ENCODE assay signal across 32 mouse cellular contexts in genomic region chr9:120151906-120152399, GRCm38 (mm10). TPM values are rescaled to one million over a fixed set of nuclear protein-coding genes. Genes with fewer than 3 reads are reported as not detected.
DNase-seq lines count a peak whose midpoint lies in the region; ATAC-seq lines count a peak whose summit lies in the region.
"Had no signal": no experiment of that assay in that cellular context is flagged by ENCODE, and none has a peak within 500 bp of the region (broad histone marks: within the 10 kb centered on the region; RNA-seq: fewer than 3 reads in every experiment).

No protein-coding gene starts in this region.

- peaks cover 2% of the 10 kb centered on the region; the same call in 1 of the 2 replicates for H3K4me1 ChIP-seq in midbrain, embryonic 11.5 days (ENCODE audit: control insufficient read depth, insufficient read depth, low read length)
- H3K4me1 ChIP-seq in midbrain, embryonic 10.5 days = peaks cover 18% of the 10 kb centered on the region
- H3K4me1 ChIP-seq: embryonic facial prominence, embryonic 10.5 days; embryonic facial prominence, embryonic 13.5 days; forebrain, embryonic 15.5 days; heart, embryonic 12.5 days; heart, embryonic 15.5 days; intestine, embryonic 15.5 days had no signal

- no peaks in the 10 kb centered on the region; the same call in 1 of the 2 replicates for H3K27me3 ChIP-seq in midbrain, embryonic 11.5 days (ENCODE audit: control insufficient read depth, insufficient read depth, low read length)
- H3K27me3 ChIP-seq in midbrain, embryonic 10.5 days (ENCODE audit: low read depth, poor library complexity, severe bottlenecking) = peaks cover 47% of the 10 kb centered on the region
- H3K27me3 ChIP-seq: embryonic facial prominence, embryonic 13.5 days; forebrain, embryonic 12.5 days; forebrain, embryonic 15.5 days; heart, embryonic 15.5 days; intestine, embryonic 15.5 days had no signal

- 82% methylated on average over 12 of the region's 12 CpGs for WGBS in midbrain, embryonic 11.5 days
- WGBS in midbrain, embryonic 10.5 days = 82% methylated on average over 12 of the region's 12 CpGs

- no peak overlapping the region for H3K4me3 ChIP-seq in midbrain, embryonic 11.5 days (ENCODE audit: low read depth, low read length)
- no peak overlapping the region for H3K4me3 ChIP-seq in midbrain, embryonic 10.5 days
- H3K4me3 ChIP-seq: embryonic facial prominence, embryonic 10.5 days; embryonic facial prominence, embryonic 13.5 days; erythroblast, embryonic 14.5 days; forebrain, embryonic 12.5 days; forebrain, embryonic 15.5 days; heart, embryonic 12.5 days; heart, embryonic 15.5 days; hindbrain, embryonic 10.5 days; hindbrain, embryonic 13.5 days; intestine, embryonic 15.5 days had no signal

- H3K36me3 ChIP-seq in midbrain, embryonic 11.5 days (ENCODE audit: control insufficient read depth, insufficient read depth, low read length) = no peaks in the 10 kb centered on the region
- H3K36me3 ChIP-seq in midbrain, embryonic 10.5 days = no peaks in the 10 kb centered on the region
- H3K36me3 ChIP-seq: embryonic facial prominence, embryonic 10.5 days; embryonic facial prominence, embryonic 13.5 days; forebrain, embryonic 12.5 days; forebrain, embryonic 15.5 days; heart, embryonic 12.5 days; heart, embryonic 15.5 days; hindbrain, embryonic 10.5 days; hindbrain, embryonic 13.5 days; intestine, embryonic 15.5 days had no signal

- H3K4me2 ChIP-seq in midbrain, embryonic 11.5 days = no peak overlapping the region
- H3K4me2 ChIP-seq: embryonic facial prominence, embryonic 13.5 days; forebrain, embryonic 12.5 days; forebrain, embryonic 15.5 days; heart, embryonic 12.5 days; heart, embryonic 15.5 days; hindbrain, embryonic 13.5 days; intestine, embryonic 15.5 days had no signal

- H3K9me3 ChIP-seq in midbrain, embryonic 11.5 days (ENCODE audit: control insufficient read depth, low read length) = no peaks in the 10 kb centered on the region
- no peaks in the 10 kb centered on the region for H3K9me3 ChIP-seq in midbrain, embryonic 10.5 days (replicated peaks)
- H3K9me3 ChIP-seq: embryonic facial prominence, embryonic 10.5 days; embryonic facial prominence, embryonic 13.5 days; forebrain, embryonic 12.5 days; forebrain, embryonic 15.5 days; heart, embryonic 12.5 days; heart, embryonic 15.5 days; hindbrain, embryonic 10.5 days; hindbrain, embryonic 13.5 days; intestine, embryonic 15.5 days had no signal

- no peak for ATAC-seq in midbrain, embryonic 11.5 days (ENCODE audit: low FRiP score)
- ATAC-seq: CD4-positive, CD25-positive, alpha-beta regulatory T cell, adult 4 months; forebrain, embryonic 15.5 days; hindbrain, embryonic 16.5 days; intestine, embryonic 15.5 days had no signal

- peak; percentile 10 for DNase-seq in midbrain, embryonic 11.5 days (ENCODE audit: low spot score, missing footprints)
- no peak for DNase-seq in midbrain, embryonic 10.5 days (ENCODE audit: low spot score)
- DNase-seq in ES-CJ7 (ENCODE audit: low read depth, low spot score) (peak; percentile 72), ZHBTc4 (ENCODE audit: low read depth, low spot score) (peak; percentile 82)
- DNase-seq in heart, adult 8-10 months (ENCODE audit: low spot score) = no peak
- DNase-seq in kidney, adult 18-20 months = no peak
- DNase-seq: adrenal gland, adult 2 months; adrenal gland, postnatal 14 days; cerebellum, adult 11-12 months; cerebellum, adult 9-10 months; cerebellum, postnatal 14 days; gastrocnemius, postnatal 14 days; heart, adult 11 months; heart, postnatal 10 days; heart, postnatal 36 days; kidney, adult 11 months had no signal

- H3K9ac ChIP-seq in midbrain, embryonic 11.5 days (ENCODE audit: low read length) = no peak overlapping the region
- H3K9ac ChIP-seq: embryonic facial prominence, embryonic 13.5 days; forebrain, embryonic 12.5 days; forebrain, embryonic 15.5 days; heart, embryonic 12.5 days; heart, embryonic 15.5 days; hindbrain, embryonic 13.5 days; intestine, embryonic 15.5 days had no signal

- no peak overlapping the region for H3K27ac ChIP-seq in midbrain, embryonic 11.5 days (ENCODE audit: low read depth, low read length)
- H3K27ac ChIP-seq in midbrain, embryonic 10.5 days (replicated peaks) = no peak overlapping the region
- H3K27ac ChIP-seq: embryonic facial prominence, embryonic 10.5 days; embryonic facial prominence, embryonic 13.5 days; forebrain, embryonic 12.5 days; forebrain, embryonic 15.5 days; heart, embryonic 15.5 days; hindbrain, embryonic 10.5 days; hindbrain, embryonic 13.5 days; intestine, embryonic 15.5 days had no signal

RNA-seq across cellular contexts. Expression of gene Mobp, which starts 2.4 kb away (rescaled TPM):
- polyA plus RNA-seq in midbrain, embryonic 11.5 days (2014; fragmentation: Nextera tagmentation; extraction: Ambion mirVana) = 0.26 and 0.82 TPM in 2 replicates
- 0.22 and 0.73 TPM in 2 replicates for polyA plus RNA-seq in midbrain, embryonic 10.5 days (2016; fragmentation: Nextera tagmentation; extraction: Ambion mirVana)
- under 1 TPM in 3 of 4 experiments, not detected in 1; 0.16 to 0.53 (median 0.33) TPM for total RNA-seq in heart, adult 8-10 months (2022)
- total RNA-seq: adrenal gland, postnatal 14 days; adrenal gland, postnatal 4 days; gastrocnemius, adult 18-20 months; gastrocnemius, postnatal 4 days; heart, postnatal 10 days; heart, postnatal 36 days had no signal
- polyA plus RNA-seq: adrenal gland, adult 2 months; C2C12; embryonic facial prominence, embryonic 13.5 days; erythroblast, embryonic 14.5 days; heart, embryonic 12.5 days; hindbrain, embryonic 13.5 days had no signal

RNA-seq across cellular contexts. Expression of gene Rpsa, which starts 24.5 kb away (rescaled TPM):
- polyA plus RNA-seq in midbrain, embryonic 11.5 days (2014; fragmentation: Nextera tagmentation; extraction: Ambion mirVana) = 1,378 and 1,482 TPM in 2 replicates
- 1,349 and 1,575 TPM in 2 replicates for polyA plus RNA-seq in midbrain, embryonic 10.5 days (2016; fragmentation: Nextera tagmentation; extraction: Ambion mirVana)
- total RNA-seq in heart, adult 8-10 months (2022) = 100 to 1,000 TPM; 429 to 518 (median 467) TPM

RNA-seq across cellular contexts. Expression of gene Slc25a38, which starts 41.8 kb away (rescaled TPM):
- polyA plus RNA-seq in midbrain, embryonic 11.5 days (2014; fragmentation: Nextera tagmentation; extraction: Ambion mirVana) = 33.9 and 36.7 TPM in 2 replicates
- 40.4 and 42.1 TPM in 2 replicates for polyA plus RNA-seq in midbrain, embryonic 10.5 days (2016; fragmentation: Nextera tagmentation; extraction: Ambion mirVana)
- total RNA-seq in heart, adult 8-10 months (2022) = 10 to 100 TPM; 20.0 to 23.2 (median 21.8) TPM

Comparison
In these comparisons a context has a peak if more than half of its experiments do, and no peak if none do; other contexts are left out.
1. DNase-seq: peak in midbrain, embryonic 11.5 days (single experiment), ES-CJ7 (single experiment) and ZHBTc4 (single experiment); none in midbrain, embryonic 10.5 days (single experiment), heart, adult 8-10 months (single experiment) and kidney, adult 18-20 months (single experiment).